Mouse (Mus musculus): ENCODE data around the gene Kcnj4. TPM values are rescaled to one million over a fixed set of nuclear protein-coding genes. Genes with fewer than 3 reads are reported as not detected.

The Kcnj4 gene
- polyA plus RNA-seq, 1 experiment from 2014 or later: not detected

Small RNA genes within 50 kb of the gene (microRNA-seq; reads per million reads assigned to microRNA genes)
- gene Gm44302: not detected

Other genes starting within 250 kb of the Kcnj4 start
- gene Baiap2l2, start 219.7 kb downstream of the Kcnj4 start, polyA plus RNA-seq (2016; fragmentation: Nextera tagmentation; extraction: Ambion mirVana): 1.6 and 2.2 TPM in 2 replicates
- 20.9 and 22.8 TPM in 2 replicates for gene Pla2g6, start 176.9 kb downstream of the Kcnj4 start, polyA plus RNA-seq (2016; fragmentation: Nextera tagmentation; extraction: Ambion mirVana)
- 1.5 and 1.6 TPM in 2 replicates for gene Maff, start 158.6 kb downstream of the Kcnj4 start, polyA plus RNA-seq (2016; fragmentation: Nextera tagmentation; extraction: Ambion mirVana)
- 50.0 and 56.1 TPM in 2 replicates for gene Tmem184b, start 101.7 kb downstream of the Kcnj4 start, polyA plus RNA-seq (2016; fragmentation: Nextera tagmentation; extraction: Ambion mirVana)
- 117 and 123 TPM in 2 replicates for gene Csnk1e, start 49.7 kb downstream of the Kcnj4 start, polyA plus RNA-seq (2016; fragmentation: Nextera tagmentation; extraction: Ambion mirVana)
- gene Kdelr3, start 11.2 kb upstream of the Kcnj4 start, polyA plus RNA-seq (2016; fragmentation: Nextera tagmentation; extraction: Ambion mirVana): 7.4 and 7.5 TPM in 2 replicates
- gene Ddx17, start 41.5 kb upstream of the Kcnj4 start, polyA plus RNA-seq (2016; fragmentation: Nextera tagmentation; extraction: Ambion mirVana): 43.7 and 48.9 TPM in 2 replicates
- 1.2 and 1.8 TPM in 2 replicates for gene Dmc1, start 99.9 kb upstream of the Kcnj4 start, polyA plus RNA-seq (2016; fragmentation: Nextera tagmentation; extraction: Ambion mirVana)
- 1.8 and 2.5 TPM in 2 replicates for gene Fam227a, start 153.7 kb upstream of the Kcnj4 start, polyA plus RNA-seq (2016; fragmentation: Nextera tagmentation; extraction: Ambion mirVana)
- 79.1 and 80.3 TPM in 2 replicates for gene Cby1, start 154.0 kb upstream of the Kcnj4 start, polyA plus RNA-seq (2016; fragmentation: Nextera tagmentation; extraction: Ambion mirVana)
- gene Tomm22, start 165.6 kb upstream of the Kcnj4 start, polyA plus RNA-seq (2016; fragmentation: Nextera tagmentation; extraction: Ambion mirVana): 268 and 286 TPM in 2 replicates
- gene Josd1, start 182.7 kb upstream of the Kcnj4 start, polyA plus RNA-seq (2016; fragmentation: Nextera tagmentation; extraction: Ambion mirVana): 16.6 and 18.6 TPM in 2 replicates
- 48.3 and 52.5 TPM in 2 replicates for gene Gtpbp1, start 185.6 kb upstream of the Kcnj4 start, polyA plus RNA-seq (2016; fragmentation: Nextera tagmentation; extraction: Ambion mirVana)
- gene Sun2, start 237.3 kb upstream of the Kcnj4 start, polyA plus RNA-seq (2016; fragmentation: Nextera tagmentation; extraction: Ambion mirVana): 2.0 and 3.4 TPM in 2 replicates